Mouse (Mus musculus) G1E-ER4 (cell line): Measurements from ENCODE around the gene Hist1h2ba. TPM values are rescaled to one million over a fixed set of nuclear protein-coding genes. Genes with fewer than 3 reads are reported as not detected.

Experiments
- GATA1 ChIP-seq: IDR thresholded peaks from one replicate; pipeline ENCODE4 v1.8.0; 2012; ENCODE audit warnings: low read length, inconsistent platforms
- polyA plus RNA-seq: library from polyadenylated mRNA; stranded (reverse); fragments of >175 nt; gene quantifications from 2 replicates; pipeline ENCODE4 v1.2.3, GENCODE M21; 2012

Gene Hist1h2ba
- polyA plus RNA-seq, result not detected in 2 replicates

GRCm38 (mm10) chr13:23933421-23934210 lies at the start of gene Hist1h2ba:
TSS of gene Hist1h2ba (minus strand) at chr13:23934156.
- TF ChIP-seq GATA1, result no peak

- no peak for TF ChIP-seq GATA1
These were observed 38.3 kb upstream of the Hist1h2ba start for GRCm38 (mm10) chr13:23972271-23972670.

DNA sequence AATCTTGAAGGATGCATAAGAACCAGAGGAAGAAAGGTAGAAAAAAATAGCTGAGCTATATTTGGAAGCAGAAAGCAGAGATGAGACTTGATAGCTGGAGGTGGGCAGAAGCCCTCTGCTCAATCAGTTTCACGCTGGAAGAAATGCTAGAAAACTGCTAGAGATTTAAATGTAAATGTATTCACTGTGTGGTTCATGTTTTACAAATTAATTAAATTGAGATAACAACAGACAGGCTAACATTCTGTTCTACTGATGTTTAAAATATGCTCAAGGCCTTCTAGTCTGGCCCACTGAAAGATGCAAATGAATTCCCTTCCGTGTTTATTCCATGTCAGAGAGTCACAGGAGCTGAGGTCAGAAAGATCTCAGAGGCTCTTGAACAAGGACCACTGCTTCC lies 37.9 kb upstream of the Hist1h2ba start:
- no peak for TF ChIP-seq GATA1

- no peak for TF ChIP-seq GATA1
These were observed 31.0 kb upstream of the Hist1h2ba start for GRCm38 (mm10) chr13:23964909-23965308.

- no peak for TF ChIP-seq GATA1
These were observed 25.8 kb upstream of the Hist1h2ba start for GRCm38 (mm10) chr13:23959776-23960175.

DNA sequence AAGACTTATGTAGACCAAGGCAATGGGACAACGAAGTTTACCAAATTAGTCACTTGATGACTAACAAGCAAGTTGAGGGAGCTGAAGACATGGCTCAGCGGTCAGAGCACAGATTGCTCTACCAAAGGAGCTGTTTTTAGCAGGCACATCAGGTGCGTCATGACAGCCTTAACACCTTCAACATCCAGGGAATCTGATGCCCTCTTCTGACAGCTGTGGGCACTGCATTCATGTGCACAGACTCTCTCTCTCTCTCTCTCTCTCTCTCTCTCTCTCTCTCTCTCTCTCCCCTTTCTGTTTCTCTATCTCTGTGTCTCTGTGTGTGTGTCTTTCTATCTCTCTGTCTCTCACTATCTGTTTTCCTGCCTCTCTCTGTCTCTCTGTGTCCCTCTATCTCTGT lies 17.0 kb upstream of the Hist1h2ba start:
- no peak for TF ChIP-seq GATA1

GRCm38 (mm10) chr13:23949484-23950246 lies 15.7 kb upstream of the Hist1h2ba start:
- no peak for TF ChIP-seq GATA1

DNA sequence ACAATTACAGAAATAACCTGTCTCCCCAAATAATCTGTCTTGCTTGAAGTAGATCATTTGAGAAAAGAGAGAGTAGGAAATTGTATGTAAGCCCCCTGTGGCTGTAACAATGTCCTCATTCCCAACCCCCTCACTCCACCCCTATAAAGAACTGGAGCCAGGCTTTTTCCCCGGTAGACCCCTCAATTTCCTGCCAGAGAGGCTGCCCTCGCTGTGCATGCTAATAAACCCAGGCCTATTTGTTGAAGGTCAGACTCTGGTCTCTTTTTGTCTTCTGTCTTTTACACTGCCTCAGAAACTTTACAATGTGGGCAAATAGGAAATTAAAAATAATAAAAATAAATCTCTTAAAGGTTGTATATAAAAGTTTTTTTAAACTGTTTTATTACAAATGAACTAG lies 12.3 kb upstream of the Hist1h2ba start:
- TF ChIP-seq GATA1, result no peak

DNA sequence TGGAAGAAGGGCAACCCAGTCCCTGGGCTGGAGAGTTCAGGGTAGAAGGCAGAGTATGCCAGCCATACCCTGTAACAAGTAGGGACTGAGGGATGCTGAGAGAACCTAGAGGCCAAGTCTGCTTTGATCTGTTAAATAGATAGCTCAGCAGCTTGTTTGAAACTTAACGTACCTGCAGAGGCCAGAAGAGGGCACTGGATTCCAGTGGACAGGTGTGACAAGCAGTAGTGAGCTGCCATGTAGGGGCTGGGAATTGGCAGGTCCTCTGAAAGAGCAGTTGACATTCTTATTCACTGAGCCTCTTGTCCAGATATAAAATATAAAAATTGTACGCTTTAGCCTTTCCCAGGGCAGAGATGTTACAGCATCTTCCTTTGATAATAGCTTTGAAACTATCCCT lies 8.9 kb upstream of the Hist1h2ba start:
- no peak for TF ChIP-seq GATA1

- TF ChIP-seq GATA1, result no peak
These were observed 6.3 kb upstream of the Hist1h2ba start for GRCm38 (mm10) chr13:23940291-23940690.

GRCm38 (mm10) chr13:23938699-23939098 lies 4.7 kb upstream of the Hist1h2ba start:
- no peak for TF ChIP-seq GATA1

GRCm38 (mm10) chr13:23934211-23934520 lies 210 bp upstream of the Hist1h2ba start, which contains the start of gene Hist1h2aa:
TSS of gene Hist1h2aa (plus strand) at chr13:23934462.
- TF ChIP-seq GATA1, result no peak

GRCm38 (mm10) chr13:23930904-23931303 lies 3.1 kb downstream of the Hist1h2ba start:
- no peak for TF ChIP-seq GATA1

GRCm38 (mm10) chr13:23930461-23930860 lies 3.5 kb downstream of the Hist1h2ba start:
- no peak for TF ChIP-seq GATA1

DNA sequence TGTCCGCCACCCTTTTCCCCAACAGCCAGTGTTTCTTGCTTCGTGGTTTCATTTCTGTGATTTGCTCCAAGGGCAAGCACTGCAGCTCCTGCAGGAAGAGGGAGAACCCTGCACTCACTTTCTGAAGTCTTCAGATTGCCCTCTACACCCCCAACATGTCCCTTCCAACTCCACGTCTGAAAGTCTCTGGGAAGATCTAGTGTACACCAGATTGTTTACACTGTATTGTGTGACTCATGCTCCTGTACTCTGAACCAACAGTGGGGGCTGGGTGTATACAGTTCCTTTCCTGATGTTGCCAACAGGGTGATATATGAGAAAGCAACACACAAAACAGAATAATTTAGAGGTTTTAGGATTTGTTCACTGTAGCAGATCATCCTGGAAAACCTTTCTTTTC lies 5.3 kb downstream of the Hist1h2ba start:
- no peak for TF ChIP-seq GATA1

DNA sequence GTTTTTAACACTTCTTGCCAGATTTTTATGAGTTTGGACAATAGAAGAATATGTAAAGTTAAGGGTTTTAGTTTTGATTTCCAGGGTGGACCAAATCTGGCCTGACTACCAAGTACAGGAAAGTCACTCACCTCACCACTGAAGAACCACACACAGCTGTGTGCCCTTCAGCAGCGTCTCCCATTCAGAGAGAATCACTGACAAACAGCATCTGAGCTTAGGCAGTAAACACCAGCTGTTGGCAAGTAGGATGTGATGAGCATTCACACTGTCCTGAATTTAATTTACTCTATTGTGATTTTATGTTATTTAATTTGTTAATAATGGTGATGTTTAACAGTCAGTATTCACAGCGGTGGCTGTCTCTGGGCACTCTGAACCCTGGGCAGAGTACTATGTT lies 8.2 kb downstream of the Hist1h2ba start:
- no peak for TF ChIP-seq GATA1

GRCm38 (mm10) chr13:23917674-23918073 lies 16.3 kb downstream of the Hist1h2ba start:
- TF ChIP-seq GATA1, result no peak
